Mouse (Mus musculus) kidney, embryonic 16.5 days (tissue): ENCODE results near the gene Acot7. TPM values are rescaled to one million over a fixed set of nuclear protein-coding genes. Genes with fewer than 3 reads are reported as not detected.

Experiments used
- ATAC-seq: fragments of 200-750 bp; cut with Nextera tagmentation; 2 replicates; pipeline ENCODE4 v1.8.0; 2017; ENCODE audit warnings: moderate TSS enrichment; ENCODE audit not compliant: low FRiP score, low TSS enrichment
- H3K27ac ChIP-seq: fragments of 300-500 bp; sonication (generic); 2 replicates; pipeline ENCODE4 v1.5.1; 2014; ENCODE audit warnings: low read length
- H3K27me3 ChIP-seq: fragments of 300-500 bp; sonication (generic); 2 replicates; pipeline ENCODE4 v1.6.1; 2014; ENCODE audit warnings: low read length, control low read depth, mixed read lengths; ENCODE audit not compliant: insufficient read depth
- H3K36me3 ChIP-seq: fragments of 300-500 bp; sonication (generic); 2 replicates; pipeline ENCODE4 v1.6.1; 2014; ENCODE audit warnings: low read length, control low read depth, mixed read lengths; ENCODE audit not compliant: insufficient read depth
- H3K4me1 ChIP-seq: fragments of 300-500 bp; sonication (generic); 2 replicates; pipeline ENCODE4 v1.6.1; 2014; ENCODE audit warnings: low read length, control low read depth, mixed read lengths; ENCODE audit not compliant: insufficient read depth
- H3K4me2 ChIP-seq: fragments of 300-500 bp; sonication (generic); replicated peaks from 2 replicates; pipeline ENCODE4 v1.6.1; 2014; ENCODE audit warnings: low read depth, low read length
- H3K4me3 ChIP-seq: fragments of 300-500 bp; sonication (generic); 2 replicates; pipeline ENCODE4 v1.5.1; 2014; ENCODE audit warnings: mild to moderate bottlenecking, low read length
- H3K9ac ChIP-seq: fragments of 300-500 bp; sonication (generic); replicated peaks from 2 replicates; pipeline ENCODE4 v1.6.1; 2014; ENCODE audit warnings: low read length
- H3K9me3 ChIP-seq: fragments of 300-500 bp; sonication (generic); 2 replicates; pipeline ENCODE4 v1.6.1; 2016; ENCODE audit warnings: low read length, control low read depth
- WGBS: fragments of 180-500 bp; shearing (Covaris S2); extraction: QIAGEN DNeasy Blood & Tissue Kit; methylation state at CpG from one replicate; pipeline ENCODE4 v1.1.7; 2014; 5-methylcytosine and 5-hydroxymethylcytosine counted together
- polyA plus RNA-seq: library from polyadenylated mRNA; unstranded; fragments of >200 nt; fragmentation: Nextera tagmentation; extraction: Ambion mirVana; gene quantifications from 2 replicates; pipeline ENCODE4 v1.2.1, GENCODE M21; 2015

The Acot7 gene
- polyA plus RNA-seq, 1 experiment from 2014 or later, result 76.4 TPM

DNA sequence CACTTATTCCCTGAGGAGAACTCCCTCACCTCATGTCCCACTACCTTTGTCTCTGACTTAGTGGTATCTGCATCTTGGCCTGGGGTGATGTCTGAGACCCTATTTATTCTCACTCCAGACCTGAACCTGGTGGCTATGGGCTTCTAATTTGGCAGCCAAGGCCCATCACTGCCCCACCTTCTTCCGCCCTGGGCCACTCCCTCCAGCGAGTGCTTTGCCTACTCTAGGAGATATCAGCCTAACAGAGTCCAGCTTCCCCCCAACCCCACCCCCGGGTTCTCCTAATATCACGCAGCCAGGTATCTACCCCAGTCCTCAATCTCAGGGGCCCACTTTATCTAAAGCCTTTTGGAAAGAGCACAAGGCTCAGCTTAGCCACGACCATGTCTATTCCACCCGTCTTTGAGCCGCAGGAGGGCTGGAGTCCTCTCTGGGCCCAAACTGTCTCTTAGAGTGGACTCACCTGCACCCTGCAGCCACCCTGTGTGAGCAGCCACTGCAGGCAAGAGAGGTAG, 26.4 kb upstream of the Acot7 start:
- Histone ChIP-seq H3K4me3 (peak overlapping the region; percentile 56), H3K27ac (no peak overlapping the region), H3K36me3 (no peaks in the 10 kb centered on the region), H3K27me3 (peaks cover 31% of the 10 kb centered on the region), H3K9ac (peak overlapping the region; percentile 67), H3K9me3 (no peaks in the 10 kb centered on the region), H3K4me1 (peaks cover 18% of the 10 kb centered on the region), H3K4me2 (peak overlapping the region; percentile 81)
- 25% methylated on average over 7 of the region's 7 CpGs for WGBS
- ATAC-seq, result no peak

DNA sequence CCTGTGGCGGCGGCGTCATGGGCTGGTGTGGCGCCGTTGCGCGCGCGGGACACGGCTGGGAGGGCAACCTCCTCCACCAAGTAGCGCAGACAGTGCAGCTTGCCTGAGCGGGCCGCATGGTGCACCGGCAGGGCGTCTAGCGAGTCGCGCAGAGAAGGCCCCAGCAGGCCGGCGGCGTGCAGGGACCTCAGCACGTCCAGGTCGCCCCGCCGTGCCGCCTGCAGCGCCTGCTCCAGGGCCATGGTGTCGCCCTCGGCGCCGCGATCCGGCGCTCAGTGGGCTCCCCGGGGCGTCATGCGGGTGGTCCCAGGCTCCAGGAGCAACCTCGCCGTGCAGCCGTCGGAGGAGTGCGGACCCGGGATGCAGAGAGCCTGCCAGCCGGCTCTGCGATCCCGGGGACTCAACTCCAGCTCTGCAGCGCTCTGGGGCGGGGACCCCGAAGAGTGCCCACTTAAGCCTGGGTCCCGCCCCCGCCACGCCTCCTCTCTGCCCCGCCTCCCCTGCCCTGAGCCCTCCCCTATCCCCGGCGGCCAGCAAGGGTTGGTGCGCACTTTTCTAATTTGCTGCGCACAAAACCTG, 25.9 kb upstream of the Acot7 start, which contains the start of gene Espn:
TSS of gene Espn (minus strand) at position 406 of the 579 bp plus-strand sequence.
- Histone ChIP-seq H3K27me3 (peaks cover 34% of the 10 kb centered on the region), H3K4me3 (peak within 1 kb of the TSS; percentile 56), H3K4me2 (peak within 1 kb of the TSS; percentile 81), H3K4me1 (peaks cover 13% of the 10 kb centered on the region), H3K27ac (no peak within 1 kb of the TSS), H3K9me3 (no peaks in the 10 kb centered on the region), H3K9ac (peak within 1 kb of the TSS; percentile 67), H3K36me3 (no peaks in the 10 kb centered on the region)
- peak; percentile 88 for ATAC-seq
- under 1% methylated on average over 57 of the region's 57 CpGs for WGBS

DNA sequence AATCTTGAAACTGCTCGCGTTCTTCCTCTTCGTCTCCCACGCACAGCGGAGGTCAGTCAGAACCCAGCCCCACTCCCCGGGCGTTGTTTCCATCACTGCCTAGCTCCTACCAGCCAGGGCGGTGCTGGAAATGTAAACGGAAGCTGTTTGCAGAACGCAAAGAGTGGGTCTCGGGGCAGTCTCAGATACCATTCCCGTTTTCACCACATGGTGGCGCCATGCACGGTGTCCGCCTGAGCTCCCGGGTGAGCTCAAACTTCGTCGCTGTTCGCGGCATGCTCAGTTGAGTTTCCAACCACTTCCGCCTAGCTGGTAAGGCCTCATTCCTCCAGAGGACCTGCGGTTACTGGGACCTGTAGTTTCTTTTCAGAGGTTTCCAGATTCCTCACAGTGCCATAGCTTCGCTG, 24.2 kb upstream of the Acot7 start:
- ATAC-seq, result peak; percentile 31
- Histone ChIP-seq H3K36me3 (no peaks in the 10 kb centered on the region), H3K4me3 (peak overlapping the region; percentile 17), H3K9ac (no peak overlapping the region), H3K27ac (no peak overlapping the region), H3K9me3 (no peaks in the 10 kb centered on the region), H3K4me1 (peaks cover 16% of the 10 kb centered on the region), H3K4me2 (peak overlapping the region; percentile 38), H3K27me3 (peaks cover 52% of the 10 kb centered on the region)
- under 1% methylated on average over 23 of the region's 23 CpGs for WGBS

GRCm38 (mm10) chr4:152155019-152155418, 22.9 kb upstream of the Acot7 start:
- no peak overlapping the region for H3K4me2 ChIP-seq
- no peak overlapping the region for H3K27ac ChIP-seq
- H3K27me3 ChIP-seq, result peaks cover 61% of the 10 kb centered on the region
- H3K9me3 ChIP-seq, result no peaks in the 10 kb centered on the region
- WGBS, result 52% methylated on average over 4 of the region's 4 CpGs
- ATAC-seq, result no peak
- H3K36me3 ChIP-seq, result no peaks in the 10 kb centered on the region
- no peak overlapping the region for H3K4me3 ChIP-seq
- H3K4me1 ChIP-seq, result peaks cover 26% of the 10 kb centered on the region
- no peak overlapping the region for H3K9ac ChIP-seq

DNA sequence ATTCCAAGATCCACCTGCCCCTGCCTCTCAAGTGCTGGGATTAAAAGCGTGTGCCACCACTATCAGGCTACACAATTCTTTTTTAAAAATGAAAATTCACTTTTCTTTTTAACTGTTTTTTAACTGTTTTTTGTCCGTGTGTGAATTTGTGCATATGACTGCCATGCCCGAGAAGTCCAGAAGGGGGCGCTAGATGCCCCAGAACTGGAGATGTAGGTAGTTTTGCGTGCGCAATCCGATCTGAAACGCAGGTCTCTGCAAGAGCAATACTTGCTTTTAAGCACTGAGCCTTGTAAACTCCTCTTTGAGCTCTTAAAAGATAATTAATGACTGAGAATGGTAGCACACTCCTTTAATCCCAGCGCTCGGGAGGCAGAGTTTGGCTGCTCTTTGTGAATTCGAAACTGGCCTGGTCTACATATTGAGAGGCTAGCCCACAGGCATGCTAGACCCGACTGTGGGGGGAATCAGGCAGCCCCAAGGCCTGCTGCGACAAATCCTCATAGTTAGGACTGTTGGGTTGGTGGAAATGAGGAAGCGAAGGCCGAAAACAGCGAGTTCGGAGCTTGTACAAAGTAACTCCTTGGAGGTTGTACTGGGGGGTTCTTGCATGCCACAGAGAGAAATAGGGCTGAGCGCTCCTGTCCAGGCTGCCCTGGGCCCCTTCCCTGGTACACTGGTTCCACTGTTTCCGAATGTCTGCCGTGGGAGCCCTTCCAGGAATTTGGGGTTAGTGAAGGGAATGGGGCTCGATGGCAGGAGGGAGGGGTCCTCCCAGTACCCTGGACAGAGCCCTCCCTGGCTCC, 20.0 kb upstream of the Acot7 start:
- peaks cover 64% of the 10 kb centered on the region for H3K27me3 ChIP-seq
- 11% methylated on average over 21 of the region's 21 CpGs for WGBS
- H3K4me2 ChIP-seq, result peak overlapping the region; percentile 49
- H3K4me1 ChIP-seq, result peaks cover 23% of the 10 kb centered on the region
- no peak overlapping the region for H3K27ac ChIP-seq
- H3K4me3 ChIP-seq, result peak overlapping the region; percentile 31
- H3K36me3 ChIP-seq, result no peaks in the 10 kb centered on the region
- H3K9me3 ChIP-seq, result no peaks in the 10 kb centered on the region
- no peak for ATAC-seq
- 0 out of 2 replicates have a peak overlapping the region, but pooled peaks have one; percentile 19 for H3K9ac ChIP-seq

GRCm38 (mm10) chr4:152158585-152159284, 19.2 kb upstream of the Acot7 start, which contains the start of gene Hes2:
TSS of gene Hes2 (plus strand) at chr4:152158867.
- Histone ChIP-seq H3K27me3 (peaks cover 60% of the 10 kb centered on the region), H3K4me1 (peaks cover 18% of the 10 kb centered on the region), H3K36me3 (no peaks in the 10 kb centered on the region), H3K9me3 (no peaks in the 10 kb centered on the region), H3K9ac (0 out of 2 replicates have a peak within 1 kb of the TSS, but pooled peaks have one; percentile 19), H3K27ac (no peak within 1 kb of the TSS), H3K4me3 (peak within 1 kb of the TSS; percentile 31), H3K4me2 (peak within 1 kb of the TSS; percentile 49)
- ATAC-seq, result no peak
- 3% methylated on average over 35 of the region's 35 CpGs for WGBS

DNA sequence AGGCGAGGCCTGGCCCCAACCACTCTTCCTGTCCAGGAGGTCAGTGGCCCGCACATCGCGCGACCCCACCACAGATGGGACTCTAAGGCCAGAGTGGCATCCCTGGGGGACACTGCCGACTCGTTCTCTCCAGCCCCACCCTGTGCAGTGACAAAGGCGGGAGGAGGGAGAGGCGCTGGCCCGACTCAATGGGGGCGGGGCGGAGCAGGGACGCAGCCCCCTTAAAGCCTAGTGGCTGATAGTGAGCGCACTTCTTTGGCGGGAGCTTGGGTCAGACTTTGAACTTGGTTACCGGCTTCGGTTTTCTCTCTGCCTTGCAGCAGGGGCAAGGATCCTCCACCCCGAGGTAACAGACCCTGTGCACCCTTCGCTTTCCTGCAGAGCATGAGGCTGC, 18.7 kb upstream of the Acot7 start:
- Histone ChIP-seq H3K4me1 (peaks cover 18% of the 10 kb centered on the region), H3K4me2 (peak overlapping the region; percentile 49), H3K9ac (no peak overlapping the region), H3K27me3 (peaks cover 60% of the 10 kb centered on the region), H3K36me3 (no peaks in the 10 kb centered on the region), H3K9me3 (no peaks in the 10 kb centered on the region), H3K27ac (no peak overlapping the region), H3K4me3 (peak overlapping the region; percentile 31)
- no peak for ATAC-seq
- 1% methylated on average over 19 of the region's 19 CpGs for WGBS

DNA sequence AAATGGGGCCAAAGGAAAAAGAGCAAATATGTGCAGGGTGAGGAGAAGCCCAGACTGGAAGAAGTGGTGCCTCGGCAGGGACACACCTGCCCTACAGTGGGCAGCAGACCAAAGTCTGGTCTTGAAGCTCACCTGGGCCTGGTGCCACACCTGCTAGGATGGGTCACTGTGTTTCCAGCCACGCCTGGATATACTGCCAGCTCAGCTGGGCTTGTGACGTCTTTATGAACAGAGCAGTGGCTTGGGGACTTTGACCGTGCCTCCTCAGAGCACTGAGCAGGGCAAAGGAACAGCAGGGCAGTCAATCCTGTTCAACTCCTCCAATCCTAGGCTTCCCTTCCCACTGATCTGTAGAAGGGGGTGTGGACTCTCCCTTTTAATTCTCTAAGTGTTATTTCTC, 17.2 kb upstream of the Acot7 start:
- Histone ChIP-seq H3K4me2 (no peak overlapping the region), H3K27me3 (peaks cover 60% of the 10 kb centered on the region)

DNA sequence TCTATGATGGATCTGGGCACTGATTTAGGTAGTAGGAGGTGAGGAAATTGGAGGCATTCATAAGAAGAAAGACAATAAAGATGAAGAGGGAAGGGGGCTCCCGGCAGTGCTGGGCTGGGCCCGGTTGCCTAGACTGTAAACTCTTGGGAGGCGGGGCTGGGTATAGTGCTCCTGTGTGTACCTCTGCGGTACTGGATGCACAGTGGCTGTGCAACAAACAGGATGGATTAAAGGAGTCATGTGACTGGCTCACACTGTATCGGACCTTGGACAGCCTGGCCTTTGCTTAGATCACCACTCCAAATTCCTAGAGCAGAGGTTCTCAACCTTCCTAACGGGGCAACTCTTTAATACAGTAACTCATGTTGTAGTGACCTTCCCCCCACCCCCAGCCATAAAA, 16.3 kb upstream of the Acot7 start:
- Histone ChIP-seq H3K9me3 (no peaks in the 10 kb centered on the region), H3K4me2 (no peak overlapping the region), H3K27ac (no peak overlapping the region), H3K9ac (no peak overlapping the region), H3K27me3 (peaks cover 60% of the 10 kb centered on the region), H3K4me3 (no peak overlapping the region), H3K4me1 (peaks cover 18% of the 10 kb centered on the region), H3K36me3 (no peaks in the 10 kb centered on the region)
- 66% methylated on average over 6 of the region's 6 CpGs for WGBS
- no peak for ATAC-seq

More for the DNA sequence above, 17.2 kb upstream of the Acot7 start:
- Histone ChIP-seq H3K4me3 (no peak overlapping the region), H3K36me3 (no peaks in the 10 kb centered on the region), H3K27ac (no peak overlapping the region), H3K9me3 (no peaks in the 10 kb centered on the region), H3K9ac (no peak overlapping the region), H3K4me1 (peaks cover 18% of the 10 kb centered on the region)
- 37% methylated on average over 4 of the region's 4 CpGs for WGBS
- peak; percentile 58; the same call in 1 of the 2 replicates for ATAC-seq
